Mouse (Mus musculus) MEL (cell line): Measurements from ENCODE around the gene Slc36a3. TPM values are rescaled to one million over a fixed set of nuclear protein-coding genes. Genes with fewer than 3 reads are reported as not detected.

Experiments
- DNase-seq: peaks from one replicate; pipeline ENCODE4 v3.0.0; 2011; ENCODE audit warnings: low read depth, low spot score
- H3K27ac ChIP-seq: 2 replicates; pipeline ENCODE4 v1.5.1; 2012; ENCODE audit warnings: low read depth, mild to moderate bottlenecking, control low read depth, low read length, moderate library complexity; ENCODE audit not compliant: control insufficient read depth
- H3K27me3 ChIP-seq, 2 experiments: fragments of 150-350 bp in 1 of 2; sonication (generic) in 1 of 2; 2 replicates each; pipeline ENCODE4 v1.6.1; 2012; ENCODE audit warnings: low read length in 2 of 2, mild to moderate bottlenecking in 2 of 2, improper control_type of control experiment in 1 of 2, moderate library complexity in 1 of 2; ENCODE audit not compliant: insufficient read depth in 2 of 2, control insufficient read depth in 1 of 2
- H3K36me3 ChIP-seq, 2 experiments: 2 replicates each; pipeline ENCODE4 v1.6.1; 2012 to 2014; ENCODE audit warnings: low read length in 2 of 2, improper control_type of control experiment in 1 of 2, inconsistent platforms in 1 of 2, mild to moderate bottlenecking in 1 of 2; ENCODE audit not compliant: insufficient read depth in 2 of 2, control insufficient read depth in 1 of 2
- H3K4me1 ChIP-seq, 2 experiments: fragments of 150-350 bp in 1 of 2; sonication (generic) in 1 of 2; 2 replicates each; pipeline ENCODE4 v1.6.1; 2012; ENCODE audit warnings: low read length in 2 of 2, improper control_type of control experiment in 1 of 2, mild to moderate bottlenecking in 1 of 2; ENCODE audit not compliant: insufficient read depth in 2 of 2, control insufficient read depth in 1 of 2
- H3K4me3 ChIP-seq, 2 experiments: fragments of 150-350 bp in 1 of 2; sonication (generic) in 1 of 2; 2 replicates each; pipeline ENCODE4 v1.5.1; 2012; ENCODE audit warnings: low read depth in 2 of 2, low read length in 2 of 2, mild to moderate bottlenecking in 2 of 2, moderate library complexity in 2 of 2, control low read depth in 1 of 2, improper control_type of control experiment in 1 of 2; ENCODE audit not compliant: control insufficient read depth in 1 of 2, insufficient read depth in 1 of 2
- H3K79me2 ChIP-seq: 2 replicates; pipeline ENCODE4 v1.6.1; 2012; ENCODE audit warnings: mild to moderate bottlenecking, low read length, moderate library complexity; ENCODE audit not compliant: control insufficient read depth, poor library complexity, insufficient read depth
- H3K9ac ChIP-seq: 2 replicates; pipeline ENCODE4 v1.6.1; 2012; ENCODE audit warnings: low read depth, mild to moderate bottlenecking, control low read depth, low read length, moderate library complexity; ENCODE audit not compliant: control insufficient read depth, poor library complexity, severe bottlenecking
- H3K9me3 ChIP-seq: fragments of 150-350 bp; sonication (generic); replicated peaks from 2 replicates; pipeline ENCODE4 v1.6.1; 2012; ENCODE audit warnings: mild to moderate bottlenecking, low read length, improper control_type of control experiment, moderate library complexity; ENCODE audit not compliant: insufficient read depth
- BHLHE40 ChIP-seq: IDR thresholded peaks from 2 replicates; pipeline ENCODE4 v1.6.1; 2012; ENCODE audit warnings: low read depth, mild to moderate bottlenecking, inconsistent platforms, low read length, improper control_type of control experiment, borderline replicate concordance
- CHD1 ChIP-seq: IDR thresholded peaks from 2 replicates; pipeline ENCODE4 v1.6.1; 2012; ENCODE audit warnings: low read depth, mild to moderate bottlenecking, inconsistent platforms, low read length, improper control_type of control experiment
- GABPA ChIP-seq: IDR thresholded peaks from 2 replicates; pipeline ENCODE4 v1.6.1; 2012; ENCODE audit warnings: low read depth, mild to moderate bottlenecking, inconsistent platforms, low read length, improper control_type of control experiment, moderate library complexity
- MAFK ChIP-seq: IDR thresholded peaks from 2 replicates; pipeline ENCODE4 v1.6.1; 2011; ENCODE audit warnings: low read depth, mild to moderate bottlenecking, low read length, improper control_type of control experiment, borderline replicate concordance
- MAX ChIP-seq: IDR thresholded peaks from 2 replicates; pipeline ENCODE4 v1.6.1; 2011; ENCODE audit warnings: low read length, improper control_type of control experiment
- MAZ ChIP-seq: IDR thresholded peaks from 2 replicates; pipeline ENCODE4 v1.6.1; 2012; ENCODE audit warnings: low read depth, mild to moderate bottlenecking, inconsistent platforms, low read length, improper control_type of control experiment
- MXI1 ChIP-seq: IDR thresholded peaks from 2 replicates; pipeline ENCODE4 v1.6.1; 2011; ENCODE audit warnings: mild to moderate bottlenecking, low read depth, low read length, improper control_type of control experiment
- MYC ChIP-seq: IDR thresholded peaks from 2 replicates; pipeline ENCODE4 v1.6.1; 2011; ENCODE audit warnings: low read depth, mild to moderate bottlenecking, low read length, improper control_type of control experiment, moderate library complexity
- NRF1 ChIP-seq: IDR thresholded peaks from 2 replicates; pipeline ENCODE4 v1.6.1; 2014; ENCODE audit warnings: low read depth, mild to moderate bottlenecking, inconsistent platforms, low read length, improper control_type of control experiment, moderate library complexity; ENCODE audit not compliant: poor library complexity, insufficient read depth, severe bottlenecking
- POLR2A ChIP-seq, 2 experiments: IDR thresholded peaks; 2 replicates each; pipeline ENCODE4 v1.6.1; 2011 to 2012; ENCODE audit warnings: low read length in 2 of 2, mild to moderate bottlenecking in 2 of 2, control low read depth in 1 of 2, improper control_type of control experiment in 1 of 2, low read depth in 1 of 2, moderate library complexity in 1 of 2; ENCODE audit not compliant: control insufficient read depth in 1 of 2, insufficient read depth in 1 of 2, poor library complexity in 1 of 2
- RAD21 ChIP-seq: IDR thresholded peaks from 2 replicates; pipeline ENCODE4 v1.6.1; 2011; ENCODE audit warnings: mild to moderate bottlenecking, low read depth, low read length, improper control_type of control experiment
- SIN3A ChIP-seq: IDR thresholded peaks from 2 replicates; pipeline ENCODE4 v1.6.1; 2012; ENCODE audit warnings: low read length, improper control_type of control experiment, inconsistent platforms
- SMC3 ChIP-seq: IDR thresholded peaks from 2 replicates; pipeline ENCODE4 v1.6.1; 2011; ENCODE audit warnings: low read depth, low read length, improper control_type of control experiment
- TCF12 ChIP-seq: IDR thresholded peaks from 2 replicates; pipeline ENCODE4 v1.6.1; 2014; ENCODE audit warnings: low read depth, mild to moderate bottlenecking, inconsistent platforms, low read length, improper control_type of control experiment, moderate library complexity
- USF2 ChIP-seq, 2 experiments: IDR thresholded peaks; 2 replicates each; pipeline ENCODE4 v1.6.1; 2011 to 2012; ENCODE audit warnings: improper control_type of control experiment in 2 of 2, low read length in 2 of 2, borderline replicate concordance in 1 of 2, inconsistent platforms in 1 of 2, low read depth in 1 of 2, mild to moderate bottlenecking in 1 of 2; ENCODE audit not compliant: insufficient read depth in 1 of 2
- ZC3H11A ChIP-seq: IDR thresholded peaks from 2 replicates; pipeline ENCODE4 v1.6.1; 2012; ENCODE audit warnings: low read depth, mild to moderate bottlenecking, inconsistent platforms, low read length, improper control_type of control experiment
- ZNF384 ChIP-seq: IDR thresholded peaks from 2 replicates; pipeline ENCODE4 v1.6.1; 2012; ENCODE audit warnings: low read depth, mild to moderate bottlenecking, inconsistent platforms, low read length, improper control_type of control experiment
- polyA plus RNA-seq, 2 experiments: library from polyadenylated mRNA; stranded (reverse) in 1 of 2; unstranded in 1 of 2; fragments of >175 nt in 1 of 2; fragments of >200 nt in 1 of 2; gene quantifications; 2 replicates each; pipeline versions ENCODE4 v1.2.1 to v1.2.4; 2012; ENCODE audit warnings: low replicate concordance in 2 of 2, low read depth in 1 of 2; ENCODE audit not compliant: insufficient read length in 2 of 2, insufficient read depth in 1 of 2, missing spikeins in 1 of 2
- total RNA-seq: library from RNA; depleted of rRNA; stranded (reverse); fragments of 300-350 nt; gene quantifications from 2 replicates; pipeline ENCODE4 v1.2.3, GENCODE M21; 2012

Gene Slc36a3
- total and polyA plus RNA-seq, 3 experiments, result 0.12 to 0.15 TPM; not detected in 1

DNA sequence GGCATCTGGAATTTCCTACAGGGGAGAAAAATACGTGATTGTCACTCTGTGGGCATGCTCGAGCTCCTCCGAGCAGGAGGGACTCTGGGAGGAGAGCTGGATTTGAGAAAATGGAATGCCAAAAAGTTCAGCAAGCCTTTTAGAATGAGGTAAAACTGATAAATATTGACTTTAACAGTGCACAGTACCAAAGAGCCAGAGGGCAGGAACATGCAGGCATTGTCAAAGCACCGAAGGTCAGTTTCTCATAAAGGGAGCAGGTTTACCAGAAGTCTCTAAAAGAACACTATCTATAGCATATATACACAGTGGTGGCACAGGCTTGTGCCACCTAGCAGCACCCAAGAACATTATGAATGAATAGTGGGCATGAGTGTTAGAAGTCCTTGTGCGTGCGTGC is 17.4 kb upstream of the Slc36a3 start:
- H3K4me1 ChIP-seq, result no peaks in the 10 kb centered on the region
- no peak overlapping the region for H3K9ac ChIP-seq
- no peaks in the 10 kb centered on the region for H3K36me3 ChIP-seq
- H3K9me3 ChIP-seq, result no peaks in the 10 kb centered on the region
- TF ChIP-seq SIN3A (no peak), MXI1 (no peak), POLR2A (IDR thresholded peaks at IDR 0.05; ENCODE audit: control insufficient read depth in 1 of 2, insufficient read depth in 1 of 2, low read depth in 1 of 2, low read length in 2 of 2, poor library complexity in 1 of 2) (no peak), MAX (no peak), MAZ (no peak), MYC (no peak), SMC3 (no peak), TCF12 (no peak)
- TF ChIP-seq, all 39 proteins: peak for 0
- no peak overlapping the region for H3K4me3 ChIP-seq
- H3K27ac ChIP-seq, result no peak overlapping the region
- H3K27me3 ChIP-seq, result peaks cover 12 to 19% of the 10 kb centered on the region in 2 experiments
- no peaks in the 10 kb centered on the region for H3K79me2 ChIP-seq
- no peak for DNase-seq

DNA sequence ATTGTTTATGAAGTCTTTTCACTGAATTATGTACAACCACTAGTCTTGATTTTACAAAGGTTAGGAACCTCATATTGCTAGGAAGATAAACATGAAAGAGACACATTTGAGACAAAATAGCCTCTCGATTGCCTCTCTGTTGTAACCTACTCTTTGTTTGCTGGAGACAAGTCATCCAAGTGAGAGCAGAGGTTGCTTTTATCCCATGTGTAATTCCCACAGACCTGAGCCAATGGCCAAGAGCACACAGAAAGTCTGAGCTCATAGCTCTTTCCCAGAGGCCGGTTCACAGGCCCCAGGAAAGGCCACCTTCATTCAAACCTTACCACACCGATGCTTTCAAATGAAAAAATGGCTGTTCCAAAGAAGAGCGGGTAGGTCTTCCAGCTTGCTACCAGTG is 17.0 kb upstream of the Slc36a3 start:
- H3K36me3 ChIP-seq, result no peaks in the 10 kb centered on the region
- no peak overlapping the region for H3K27ac ChIP-seq
- H3K27me3 ChIP-seq, result peaks cover 12 to 19% of the 10 kb centered on the region in 2 experiments
- no peaks in the 10 kb centered on the region for H3K4me1 ChIP-seq
- no peaks in the 10 kb centered on the region for H3K9me3 ChIP-seq
- DNase-seq, result no peak
- H3K4me3 ChIP-seq, result no peak overlapping the region
- H3K9ac ChIP-seq, result no peak overlapping the region
- TF ChIP-seq NRF1, result no peak
- TF ChIP-seq ZC3H11A, result no peak
- TF ChIP-seq RAD21, result no peak
- no peak for TF ChIP-seq MYC
- no peak for TF ChIP-seq MAFK
- TF ChIP-seq ZNF384, result no peak
- no peak for TF ChIP-seq MXI1
- no peak for TF ChIP-seq CHD1
- TF ChIP-seq, all 39 proteins: peak for 0
- no peaks in the 10 kb centered on the region for H3K79me2 ChIP-seq

DNA sequence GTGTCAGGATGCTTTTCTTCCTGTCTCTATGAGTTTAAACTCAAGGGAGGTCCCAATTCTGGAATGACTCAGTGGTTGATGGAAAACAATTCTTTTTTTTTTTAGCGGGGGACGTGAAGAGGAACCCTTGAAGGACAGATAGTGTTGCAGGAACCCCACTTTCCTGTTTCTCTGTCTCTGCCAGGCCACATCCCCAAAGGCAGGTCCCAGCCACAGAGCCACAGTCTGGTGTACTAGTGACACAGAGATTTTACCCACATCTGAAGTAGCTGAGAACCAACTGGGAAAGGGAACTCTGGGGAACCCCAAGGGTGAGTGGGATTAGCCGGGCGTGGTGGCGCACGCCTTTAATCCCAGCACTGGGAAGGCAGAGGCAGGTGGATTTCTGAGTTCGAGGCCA is 14.2 kb upstream of the Slc36a3 start:
- H3K4me1 ChIP-seq, result 0 out of 4 replicates have a peak, but pooled peaks cover 0 to 3% of the 10 kb centered on the region in 2 experiments
- H3K79me2 ChIP-seq, result no peaks in the 10 kb centered on the region
- H3K36me3 ChIP-seq, result no peaks in the 10 kb centered on the region
- no peak overlapping the region for H3K27ac ChIP-seq
- H3K9me3 ChIP-seq, result no peaks in the 10 kb centered on the region
- peaks cover 9 to 11% of the 10 kb centered on the region in 2 experiments for H3K27me3 ChIP-seq
- TF ChIP-seq SMC3, result no peak
- no peak for TF ChIP-seq USF2 (IDR thresholded peaks at IDR 0.05; ENCODE audit: borderline replicate concordance in 1 of 2, insufficient read depth in 1 of 2, low read depth in 1 of 2, low read length in 2 of 2)
- no peak for TF ChIP-seq BHLHE40
- TF ChIP-seq GABPA, result no peak
- no peak for DNase-seq
- H3K9ac ChIP-seq, result no peak overlapping the region
- H3K4me3 ChIP-seq, result no peak overlapping the region
